Mouse (Mus musculus) urinary bladder, postnatal 25 days (tissue): Measurements from ENCODE around the gene Slc9a1.
A peak's percentile ranks its signal among the peaks of the same experiment; 100 is the strongest.

Experiments used
- DNase-seq: peaks from one replicate; pipeline ENCODE4 v3.0.0; 2022; ENCODE audit warnings: low spot score

The Slc9a1 gene

DNA sequence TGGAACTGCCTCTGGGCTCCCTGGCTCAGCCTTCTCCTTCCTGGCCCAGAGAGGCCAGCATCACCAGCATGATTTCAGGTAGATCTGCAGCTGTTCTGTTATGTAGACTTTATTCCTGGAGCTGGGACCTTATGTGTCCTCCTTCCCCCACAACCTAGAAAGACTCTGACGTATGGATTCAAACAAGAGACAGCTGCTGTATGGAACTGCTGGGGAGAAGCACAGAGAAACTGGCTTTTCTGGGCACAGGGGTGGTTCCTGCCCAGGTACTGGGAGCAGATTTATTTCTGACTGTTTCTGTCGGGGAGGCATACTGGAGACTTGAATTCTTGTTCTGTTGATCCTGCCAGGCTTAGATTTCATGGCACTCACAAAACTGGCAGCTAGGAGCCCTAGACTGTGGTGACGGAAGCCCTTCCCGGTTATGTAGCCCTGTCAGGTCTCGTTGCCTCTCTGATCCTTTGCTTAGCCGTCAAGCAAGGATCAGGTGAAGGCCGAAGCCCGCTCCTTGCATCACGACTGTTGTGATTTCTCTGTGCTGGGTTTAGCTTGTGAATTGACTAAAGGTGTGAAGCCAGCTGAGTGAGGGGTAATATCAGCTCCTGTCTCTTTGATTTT is 34.2 kb downstream of the Slc9a1 start:
- no peak for DNase-seq

DNA sequence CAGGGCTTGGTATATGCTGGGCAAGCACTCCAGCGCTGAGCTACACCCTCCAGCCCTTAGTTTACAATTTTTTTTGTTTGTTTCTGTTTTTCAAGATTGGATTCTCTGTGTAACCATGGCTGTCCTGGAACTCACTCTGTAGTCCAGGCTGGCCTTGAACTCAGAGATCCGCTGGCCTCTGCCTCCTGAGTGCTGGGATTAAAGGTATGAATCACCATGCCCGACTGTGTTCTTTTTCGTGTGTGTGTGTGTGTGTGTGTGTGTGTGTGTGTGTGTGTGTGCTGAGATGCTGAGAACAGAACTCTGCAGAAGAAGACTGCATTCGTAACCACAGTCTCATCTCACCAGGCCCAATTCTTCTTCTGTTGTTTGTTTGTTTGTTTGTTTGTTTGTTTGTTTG is 34.8 kb downstream of the Slc9a1 start:
- no peak for DNase-seq

DNA sequence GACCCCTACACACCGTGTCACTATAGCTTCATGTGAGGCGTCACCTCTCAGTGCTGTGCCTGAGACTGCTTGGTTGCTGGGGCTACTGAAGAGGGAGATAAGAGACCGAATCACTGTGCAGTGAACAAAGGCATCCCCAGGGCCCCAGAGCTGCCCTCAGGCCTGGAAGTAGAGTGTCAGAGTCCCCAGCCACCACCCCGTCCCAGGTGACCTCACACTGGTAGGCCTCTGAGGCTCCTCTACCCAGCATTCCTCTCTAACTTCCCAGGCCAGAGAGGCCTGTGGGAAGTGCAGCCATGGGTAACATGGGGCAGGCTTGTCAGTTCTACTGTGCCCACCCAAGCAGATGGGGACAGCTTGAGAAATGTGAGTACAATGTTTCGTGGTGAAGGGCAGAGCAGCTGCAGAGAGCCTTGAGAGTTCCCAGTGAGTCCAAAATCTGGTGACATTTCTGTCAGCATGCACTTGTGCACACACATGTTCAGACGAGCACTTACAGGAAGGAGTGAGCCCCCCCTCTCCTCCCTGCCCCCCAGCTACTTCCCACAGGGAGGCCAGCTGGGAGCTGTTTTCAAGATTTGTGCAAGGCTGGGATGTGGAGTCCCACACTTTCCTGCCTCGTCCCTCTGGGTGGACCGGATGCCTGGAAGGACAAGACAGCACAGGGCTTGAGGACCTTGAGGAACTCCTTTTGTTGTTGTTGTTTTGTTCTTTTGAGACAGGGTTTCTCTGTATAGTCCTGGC is 37.0 kb downstream of the Slc9a1 start:
- no peak for DNase-seq

DNA sequence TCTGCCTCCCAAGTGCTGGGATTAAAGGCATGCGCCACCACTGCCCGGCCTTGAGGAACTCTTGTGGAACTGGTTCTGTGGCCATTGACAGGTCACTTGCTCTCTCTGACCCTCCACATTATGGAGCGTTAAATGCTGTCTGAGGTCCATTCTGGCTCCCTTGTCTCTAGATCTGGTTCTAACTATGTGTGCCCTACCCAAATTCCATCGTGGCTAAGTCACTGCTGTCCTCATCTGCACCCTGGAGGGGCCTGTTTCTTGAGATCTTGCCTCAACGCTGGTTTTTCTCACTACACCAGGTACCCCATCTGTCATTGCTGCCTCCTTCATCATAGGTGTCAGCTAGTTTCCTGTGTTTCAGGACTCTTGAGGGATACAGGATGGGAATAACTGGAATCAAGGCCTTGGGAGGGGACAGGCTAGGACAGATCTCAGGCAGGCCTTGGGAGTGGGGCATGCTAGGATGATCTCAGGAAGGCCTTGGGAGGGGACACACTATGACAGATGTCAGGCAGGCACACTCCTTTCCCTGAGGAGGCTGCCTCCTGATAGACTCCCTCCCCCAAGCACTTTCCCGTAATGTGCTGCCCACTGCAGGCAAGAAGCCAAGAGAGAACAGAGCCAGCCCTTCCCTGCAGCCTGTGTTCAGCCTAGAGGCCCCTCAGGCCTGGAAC is 37.7 kb downstream of the Slc9a1 start:
- DNase-seq: no peak

DNA sequence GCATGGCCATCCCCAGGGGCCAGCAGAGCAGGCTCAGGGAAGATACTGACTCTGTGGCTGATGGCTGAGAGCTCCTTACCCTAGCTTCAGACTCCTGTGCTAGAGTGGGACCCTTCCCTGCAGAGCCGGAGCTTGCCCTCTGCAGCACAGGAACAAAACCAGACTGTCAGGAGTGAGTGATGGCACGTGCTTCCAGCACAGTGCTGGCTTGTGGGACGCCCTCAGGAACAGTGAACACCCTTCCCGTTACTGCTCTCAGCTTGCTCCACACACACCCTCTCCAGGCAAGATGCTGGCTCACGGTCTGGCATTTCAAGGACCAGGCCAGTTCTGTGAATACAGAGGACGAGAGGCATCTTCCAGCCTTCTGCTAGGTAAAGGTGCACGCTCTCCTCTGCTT is 38.5 kb downstream of the Slc9a1 start:
- no peak for DNase-seq

DNA sequence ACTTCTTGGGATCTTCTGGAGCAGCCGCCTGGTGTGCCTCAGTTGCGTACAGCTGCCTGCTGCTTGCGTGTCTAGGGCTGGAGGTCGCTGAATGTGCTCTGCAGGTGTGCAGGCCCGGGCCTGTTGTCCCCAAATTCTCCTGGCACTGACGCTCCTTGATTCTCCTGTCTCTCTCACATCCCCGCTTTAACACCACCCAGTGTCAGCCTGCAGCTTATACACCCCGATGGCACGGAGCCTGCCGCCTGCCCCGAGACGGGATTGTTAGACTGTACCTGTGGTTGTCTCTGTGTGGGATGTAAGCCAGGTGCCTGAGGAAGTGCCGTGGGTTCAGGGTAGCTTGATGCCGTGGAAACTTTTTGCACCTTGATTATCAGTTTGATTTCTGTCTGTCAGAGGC is 41.5 kb downstream of the Slc9a1 start:
- DNase-seq: no peak

DNA sequence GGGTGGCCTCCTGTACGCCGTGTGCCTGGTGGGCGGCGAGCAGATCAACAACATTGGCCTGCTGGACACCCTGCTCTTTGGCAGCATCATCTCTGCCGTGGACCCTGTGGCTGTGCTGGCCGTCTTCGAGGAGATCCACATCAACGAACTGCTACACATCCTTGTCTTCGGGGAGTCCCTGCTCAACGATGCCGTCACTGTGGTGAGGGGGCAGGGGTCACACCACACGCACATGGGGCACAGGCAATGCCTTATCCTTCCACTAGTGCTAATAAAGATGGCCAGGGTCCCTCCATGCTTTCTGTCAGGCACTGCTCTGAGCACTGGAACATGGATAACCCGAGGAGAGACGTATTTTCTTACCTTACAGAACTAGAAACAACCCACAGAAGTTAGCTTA is 42.6 kb downstream of the Slc9a1 start:
- DNase-seq: no peak

DNA sequence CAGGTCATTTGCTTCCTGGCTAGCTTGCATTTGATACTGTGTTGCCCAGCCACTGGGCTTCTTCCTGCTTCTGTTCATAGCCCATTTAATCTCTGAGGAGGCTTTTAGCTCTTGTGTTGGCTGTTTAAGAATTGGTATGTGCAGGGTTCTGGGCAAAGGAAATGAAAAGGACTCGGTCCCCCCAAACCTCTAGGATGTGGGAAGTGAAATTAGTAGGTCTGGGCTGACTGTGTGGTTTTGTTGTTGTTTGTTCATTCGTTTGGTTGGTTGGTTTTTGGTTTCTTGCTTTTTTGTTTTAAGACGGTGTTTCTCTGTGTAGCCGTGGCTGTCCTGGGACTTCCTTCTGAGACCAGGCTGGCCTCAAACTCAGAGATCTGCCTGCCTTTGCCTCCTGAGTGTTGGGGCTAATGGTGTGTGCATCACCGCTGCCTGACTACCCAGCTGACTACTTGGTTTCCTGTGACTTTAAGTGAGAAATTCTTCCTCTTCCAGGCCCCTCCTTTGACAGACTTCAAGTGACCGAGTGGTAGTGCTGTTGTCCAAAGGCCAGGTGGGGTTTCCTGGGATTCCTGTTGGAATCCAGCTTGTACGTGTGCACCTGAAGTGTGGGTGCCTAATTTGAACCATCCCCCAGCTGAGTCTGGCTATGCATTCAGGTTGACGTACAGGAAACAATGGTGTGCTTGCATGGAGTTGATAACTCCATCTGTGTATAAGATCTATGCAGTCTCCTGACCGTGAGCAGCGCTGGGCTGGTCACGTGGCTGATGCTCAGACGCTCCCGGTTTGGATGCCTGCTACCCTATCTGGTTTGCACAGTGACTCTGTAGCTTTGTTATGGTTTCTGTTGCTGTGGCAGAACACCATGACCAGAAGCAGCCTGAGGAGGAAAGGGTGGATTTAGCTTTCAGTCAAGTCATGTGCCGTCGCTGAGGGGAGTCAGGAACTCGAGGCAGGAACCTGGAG is 43.4 kb downstream of the Slc9a1 start:
- DNase-seq: no peak

DNA sequence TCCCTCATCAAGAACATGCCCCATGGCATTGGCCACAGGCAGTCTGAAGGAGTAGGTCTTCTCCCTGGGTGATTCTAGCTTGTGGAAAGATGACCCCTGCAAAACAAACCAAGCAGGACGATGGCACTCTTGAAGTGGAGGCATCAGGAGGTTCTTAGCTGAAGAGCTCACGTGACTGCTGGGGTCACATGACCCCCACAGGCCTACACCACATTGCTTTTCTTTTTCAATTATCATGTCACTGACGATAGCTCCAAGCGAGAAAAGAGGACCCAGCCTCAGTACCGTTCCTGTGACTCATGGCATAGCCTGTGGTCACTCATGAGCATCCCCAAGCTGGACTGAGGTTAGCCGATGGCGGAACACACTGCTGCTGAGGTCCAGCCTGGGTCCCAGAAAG is 44.1 kb downstream of the Slc9a1 start:
- no peak for DNase-seq

DNA sequence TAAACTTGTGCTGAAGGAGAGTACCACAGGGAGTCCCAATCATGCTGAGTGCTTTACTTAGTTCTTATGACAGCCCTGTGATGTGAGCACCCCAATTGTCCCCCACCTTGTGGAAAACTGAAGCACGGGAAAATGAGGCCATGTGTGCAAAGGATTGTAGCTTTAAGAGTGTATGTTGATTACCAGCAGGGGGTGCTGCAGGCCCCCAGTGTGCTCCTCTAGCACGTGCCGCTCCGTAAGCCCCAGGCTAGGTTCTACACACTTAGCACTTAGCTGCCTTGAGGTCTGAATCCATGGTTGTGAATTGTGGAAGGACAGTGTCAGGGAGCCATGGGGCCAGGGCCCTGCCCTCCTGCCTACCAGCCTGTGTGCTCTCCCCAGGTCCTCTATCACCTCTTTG is 45.4 kb downstream of the Slc9a1 start:
- DNase-seq: no peak

DNA sequence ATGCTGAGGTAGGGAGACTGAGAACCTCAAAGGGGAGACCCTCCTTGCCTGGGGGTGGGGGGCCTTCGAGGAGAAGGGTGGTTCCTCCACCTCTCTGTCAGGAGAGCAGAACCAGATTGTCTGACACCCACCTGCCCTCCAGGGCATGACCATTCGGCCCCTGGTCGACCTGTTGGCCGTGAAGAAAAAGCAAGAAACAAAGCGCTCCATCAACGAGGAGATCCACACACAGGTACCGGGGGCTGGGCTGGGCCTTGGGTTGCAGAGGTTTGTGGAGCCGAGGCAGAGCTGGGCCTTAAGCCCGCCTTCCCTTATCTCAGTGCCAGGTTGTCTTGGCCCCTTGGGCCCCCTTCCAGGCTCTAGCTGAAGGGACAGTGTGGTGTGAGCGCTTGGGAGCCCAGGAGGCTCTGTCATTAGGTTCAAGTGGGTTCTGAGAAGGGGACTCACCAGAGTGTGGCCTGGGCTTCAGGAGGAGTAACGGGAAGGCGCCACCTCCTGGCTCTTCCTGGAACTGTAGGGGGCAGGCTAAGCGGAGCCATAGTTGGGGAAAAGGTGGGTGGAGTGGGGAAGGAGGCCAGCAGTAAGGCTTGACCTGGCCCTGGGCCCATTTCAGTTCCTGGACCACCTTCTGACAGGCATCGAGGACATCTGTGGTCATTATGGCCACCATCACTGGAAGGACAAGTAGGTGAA is 50.0 kb downstream of the Slc9a1 start:
- DNase-seq: peak; percentile 60

DNA sequence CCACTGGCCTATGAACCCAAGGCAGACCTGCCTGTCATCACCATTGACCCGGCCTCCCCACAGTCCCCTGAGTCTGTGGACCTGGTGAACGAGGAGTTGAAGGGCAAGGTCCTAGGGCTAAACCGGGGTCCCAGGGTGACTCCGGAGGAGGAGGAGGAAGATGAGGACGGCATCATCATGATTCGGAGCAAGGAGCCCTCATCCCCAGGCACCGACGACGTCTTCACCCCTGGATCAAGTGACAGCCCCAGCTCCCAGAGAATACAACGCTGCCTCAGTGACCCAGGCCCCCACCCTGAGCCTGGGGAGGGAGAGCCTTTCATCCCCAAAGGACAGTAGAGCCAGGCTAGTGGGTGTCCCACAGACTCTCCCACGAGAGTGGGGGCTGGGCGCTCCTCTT is 52.5 kb downstream of the Slc9a1 start:
- no peak for DNase-seq

DNA sequence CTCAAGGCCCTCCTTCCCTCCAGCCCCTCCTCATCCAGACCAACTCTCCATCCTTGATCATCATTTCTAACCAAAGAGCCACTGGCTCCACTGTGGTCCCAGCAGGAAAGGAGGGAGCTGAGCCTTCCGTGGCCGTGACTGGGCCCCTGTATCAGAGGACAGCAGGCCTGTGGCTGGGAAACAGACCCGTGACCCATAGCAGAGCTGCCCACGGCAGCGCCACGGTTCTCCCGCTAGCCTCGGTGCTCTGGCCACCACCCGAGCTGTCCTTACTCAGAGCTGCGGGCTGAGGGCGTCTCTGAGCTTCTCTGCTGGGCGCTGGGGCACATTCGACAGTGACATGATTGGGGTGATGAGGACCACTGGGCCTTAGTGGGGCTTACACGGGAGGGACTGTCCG is 53.1 kb downstream of the Slc9a1 start:
- DNase-seq: no peak

DNA sequence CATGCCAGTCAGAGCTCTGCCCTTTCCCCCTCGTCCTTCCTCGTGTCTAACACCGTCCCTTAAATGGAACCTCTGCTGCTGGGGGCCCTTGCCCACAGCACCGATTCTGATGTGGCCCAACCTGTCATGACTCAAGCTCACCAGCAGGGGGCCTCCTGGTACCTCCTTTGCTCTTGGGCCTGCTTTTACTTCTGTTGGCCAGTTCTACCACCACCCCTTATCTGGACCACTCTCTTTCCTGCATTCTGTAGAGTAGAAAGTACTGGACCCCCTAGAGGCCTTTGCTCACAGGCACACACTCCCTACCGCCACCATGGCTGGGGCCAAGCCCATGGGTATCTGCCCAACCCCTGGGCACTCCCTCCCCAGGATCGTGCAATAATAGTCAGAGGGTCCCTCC is 53.6 kb downstream of the Slc9a1 start:
- no peak for DNase-seq

DNA sequence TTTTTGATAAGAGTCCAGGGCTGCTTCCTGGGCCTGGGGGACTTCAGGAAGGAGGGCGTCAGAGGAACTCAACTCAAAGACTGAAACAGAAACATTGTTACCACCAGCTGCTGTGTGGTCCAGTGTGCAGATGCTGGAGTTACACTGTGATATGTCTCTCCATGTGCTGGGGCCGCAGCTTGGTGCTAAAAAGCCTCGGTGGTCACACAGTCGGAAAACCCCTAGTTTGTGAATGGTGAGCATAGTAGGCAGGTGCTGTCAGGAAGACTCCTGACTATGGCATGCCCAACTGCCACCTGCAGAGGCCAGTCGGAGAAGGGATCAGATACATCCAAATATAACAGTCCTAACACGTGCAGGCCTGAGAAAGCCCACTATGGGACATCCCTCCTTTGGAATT is 54.2 kb downstream of the Slc9a1 start:
- DNase-seq: no peak

DNA sequence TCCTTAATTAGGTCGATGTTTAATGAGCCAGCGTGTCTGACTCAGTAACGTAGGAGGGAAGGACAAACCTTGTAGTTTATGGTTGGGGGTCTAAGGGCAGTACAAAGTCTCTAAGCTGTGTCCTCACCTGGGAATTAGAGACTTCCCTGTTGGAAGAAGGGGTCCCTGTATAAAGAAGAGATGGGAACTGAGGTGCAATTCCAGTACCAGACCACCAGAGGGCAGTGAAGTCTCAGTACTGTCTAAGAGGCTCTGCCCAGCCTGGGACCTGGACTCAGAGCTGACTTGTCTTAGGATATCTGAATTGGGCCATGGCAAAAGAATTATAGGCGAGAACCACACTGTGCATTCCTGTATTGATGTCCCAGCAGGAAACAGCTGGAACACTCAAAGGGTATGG is 54.6 kb downstream of the Slc9a1 start:
- DNase-seq: peak; percentile 70

DNA sequence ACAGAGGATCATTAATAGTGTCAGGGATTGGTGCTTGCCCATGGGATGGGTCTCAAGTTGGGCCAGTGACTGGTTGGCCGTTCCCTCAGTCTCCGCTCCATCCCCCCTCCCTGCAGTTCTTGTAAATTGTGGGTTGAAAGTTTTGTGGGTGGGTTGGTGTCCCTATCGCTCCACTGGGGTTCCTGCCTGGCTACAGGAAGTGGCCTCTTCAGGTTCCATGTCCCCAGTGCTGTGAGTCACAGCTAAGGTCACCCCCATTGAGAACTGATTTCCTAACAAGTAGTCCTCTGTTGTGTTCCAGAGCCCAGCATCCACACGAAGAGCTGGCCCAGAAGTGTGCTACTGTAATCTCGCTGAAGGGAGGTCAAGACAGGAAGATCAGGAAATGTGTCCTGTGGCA is 56.6 kb downstream of the Slc9a1 start:
- no peak for DNase-seq

DNA sequence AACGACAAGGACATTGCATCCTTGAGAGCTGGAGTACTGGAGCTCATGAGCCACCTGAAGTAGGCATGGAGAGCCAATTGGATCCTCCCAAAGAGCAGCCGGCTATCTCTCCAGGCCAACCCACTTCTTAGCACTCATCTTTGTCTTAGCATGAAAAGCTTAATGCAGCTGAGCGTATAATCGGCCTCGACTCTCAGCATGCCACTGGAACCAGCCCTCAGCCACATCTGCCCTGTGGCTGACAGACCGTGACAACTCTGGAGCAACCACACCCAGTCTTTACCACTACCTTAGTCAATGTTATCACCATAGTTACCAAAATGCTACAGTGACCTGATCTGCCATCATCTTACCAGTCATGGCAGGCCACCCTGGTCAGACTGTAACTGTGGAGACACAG is 62.0 kb downstream of the Slc9a1 start:
- no peak for DNase-seq

DNA sequence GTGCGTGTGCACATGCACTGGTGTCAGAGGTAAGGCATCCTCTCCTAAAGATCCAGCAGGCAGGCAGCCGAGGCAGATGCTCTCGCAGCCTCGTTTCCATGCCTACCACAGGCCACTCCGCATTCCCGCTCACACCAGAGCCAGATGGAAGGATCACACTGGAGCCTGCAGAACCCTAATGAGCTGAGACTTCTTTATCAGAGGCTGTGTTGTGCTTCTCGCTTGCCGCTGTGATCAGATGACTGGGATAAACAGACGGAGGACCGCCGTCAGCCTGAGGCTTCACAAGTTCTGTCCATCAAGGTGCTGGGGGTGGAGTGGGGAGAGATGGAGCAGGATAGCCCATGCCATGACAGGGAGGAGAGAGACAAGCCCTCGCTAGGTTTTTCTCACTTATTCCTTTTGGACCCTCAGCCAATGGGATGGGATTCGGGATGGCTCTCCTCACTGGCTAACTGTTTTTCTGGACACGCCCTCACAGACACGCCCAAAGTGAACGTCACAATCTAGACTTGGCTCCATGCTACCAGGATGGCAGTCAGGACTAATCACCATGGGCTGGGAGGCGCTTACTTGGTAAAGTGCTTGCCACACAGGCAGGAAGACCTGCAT is 63.2 kb downstream of the Slc9a1 start:
- no peak for DNase-seq

DNA sequence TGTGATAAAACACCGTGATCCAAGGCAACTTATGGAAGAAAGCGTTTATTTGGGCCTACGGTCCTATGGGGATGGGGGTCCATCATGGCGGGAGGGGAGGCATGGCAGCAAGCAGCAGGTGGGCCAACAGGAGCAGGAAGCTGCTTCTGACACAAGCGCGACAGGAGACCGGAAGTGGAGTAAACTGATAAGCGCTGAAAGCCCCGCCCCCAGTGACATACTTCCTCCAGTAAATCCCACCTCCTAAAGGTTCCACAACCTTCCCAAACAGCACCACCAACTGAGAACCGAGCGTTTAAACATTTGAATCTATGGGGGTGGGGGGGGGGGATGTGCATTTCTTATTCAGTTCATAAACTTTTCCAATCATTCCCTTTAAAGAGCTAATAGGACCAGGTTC is 66.4 kb downstream of the Slc9a1 start:
- no peak for DNase-seq
